Mouse (Mus musculus) B cell, adult (primary cell): ENCODE data around the gene Syt6. TPM values are rescaled to one million over a fixed set of nuclear protein-coding genes. Genes with fewer than 3 reads are reported as not detected.

Experiments
- total RNA-seq: library from RNA; stranded (reverse); gene quantifications from 4 replicates; pipeline ENCODE4 v1.2.4, GENCODE M21; 2023; ENCODE audit not compliant: inconsistent age

The Syt6 gene
- not detected in 4 replicates for total RNA-seq

DNA sequence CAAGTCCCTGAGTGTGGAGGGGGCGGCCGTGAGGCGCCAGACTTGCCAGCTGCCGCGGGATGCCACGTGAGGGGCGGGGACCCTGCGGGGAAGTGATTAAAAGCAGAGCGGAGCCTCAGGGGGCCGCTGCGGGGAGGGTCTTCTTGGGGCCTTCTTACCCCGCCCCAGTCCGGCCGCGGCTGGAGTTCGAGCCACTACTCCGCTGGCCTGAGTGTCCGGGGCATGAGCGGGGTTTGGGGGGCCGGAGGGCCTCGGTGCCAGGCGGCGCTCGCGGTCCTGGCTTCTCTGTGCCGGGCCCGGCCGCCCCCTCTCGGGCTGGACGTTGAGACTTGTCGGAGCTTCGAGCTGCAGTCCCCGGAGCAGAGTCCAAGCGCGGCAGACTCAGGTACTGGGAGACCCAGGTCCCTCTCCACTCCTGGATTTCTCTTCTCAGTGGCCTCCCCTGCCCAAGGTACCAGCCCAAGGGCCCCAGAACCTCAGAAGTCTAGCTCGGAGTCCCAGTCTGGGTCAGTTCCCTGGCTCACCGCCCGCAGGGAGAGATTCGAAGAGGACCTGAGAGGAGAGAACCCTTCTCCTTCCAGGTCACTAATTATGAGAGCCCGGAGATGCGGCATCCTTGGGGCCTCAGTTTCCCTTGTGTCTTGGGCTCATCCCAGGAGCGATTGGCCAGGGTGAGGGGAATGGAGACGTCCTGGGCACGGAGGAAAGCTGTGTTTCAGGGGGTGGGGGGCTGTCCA lies at the start of gene Syt6:
Gene Syt6, plus strand, starts transcription at position 76 of the 737 bp plus-strand sequence.

DNA sequence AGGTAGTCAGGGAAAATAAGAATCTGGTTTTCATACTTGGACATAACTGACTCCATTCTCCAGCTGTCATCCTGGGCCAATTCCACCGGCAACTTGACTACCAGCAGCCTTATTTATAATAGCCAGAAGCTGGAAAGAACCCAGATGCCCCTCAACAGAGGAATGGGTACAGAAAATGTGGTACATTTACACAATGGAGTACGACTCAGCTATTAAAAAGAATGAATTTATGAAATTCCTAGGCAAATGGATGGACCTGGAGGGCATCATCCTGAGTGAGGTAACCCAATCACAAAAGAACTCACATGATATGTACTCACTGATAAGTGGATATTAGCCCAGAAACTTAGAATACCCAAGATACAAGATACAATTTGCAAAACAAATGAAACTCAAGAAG lies 70.9 kb downstream of the Syt6 start, which contains the start of gene Atg4a-ps:
Gene Atg4a-ps, minus strand, starts transcription at position 101 of the 400 bp plus-strand sequence.

Other genes with a start within 250 kb of the Syt6 start
- 1.7 to 2.8 TPM (median 2.0 TPM) in 4 replicates for gene Atg4a-ps, start 70.8 kb downstream of the Syt6 start, total RNA-seq
- gene Olfml3, start 162.8 kb downstream of the Syt6 start, total RNA-seq, result 1.2 to 2.2 TPM (median 1.5 TPM) in 4 replicates
- gene Gm10964, start 164.1 kb downstream of the Syt6 start, total RNA-seq, result not detected in 4 replicates
- 194 to 217 TPM (median 210 TPM) in 4 replicates for gene Hipk1, start 216.3 kb downstream of the Syt6 start, total RNA-seq
- 19.0 to 27.0 TPM (median 24.3 TPM) in 4 replicates for gene Dclre1b, start 234.2 kb downstream of the Syt6 start, total RNA-seq
- gene Ap4b1, start 234.3 kb downstream of the Syt6 start, total RNA-seq, result 24.1 to 27.3 TPM (median 26.1 TPM) in 4 replicates
- 0.54 to 2.0 TPM (median 0.58 TPM) in 3 of 4 replicates, not detected in the other for gene Gm43064, start 234.3 kb downstream of the Syt6 start, total RNA-seq